Mouse (Mus musculus) liver, embryonic 14.5 days (tissue): Measurements from ENCODE around the gene Prtg. TPM values are rescaled to one million over a fixed set of nuclear protein-coding genes. Genes with fewer than 3 reads are reported as not detected.

ENCODE experiments used
- ATAC-seq: fragments of 200-750 bp; cut with Nextera tagmentation; 2 replicates; pipeline ENCODE4 v1.8.0; 2017; ENCODE audit warnings: moderate number of reproducible peaks, mild to moderate bottlenecking, moderate library complexity; ENCODE audit not compliant: insufficient read depth
- DNase-seq, 3 experiments: peaks; one replicate each; pipeline ENCODE4 v3.0.0-alpha.2; 2012 to 2013; ENCODE audit warnings: low read depth in 3 of 3, low spot score in 3 of 3
- H3K27ac ChIP-seq: fragments of 300-500 bp; sonication (generic); 2 replicates; pipeline ENCODE4 v1.5.1; 2014; ENCODE audit warnings: moderate library complexity, mild to moderate bottlenecking, control low read depth, inconsistent platforms
- H3K27me3 ChIP-seq: fragments of 300-500 bp; sonication (generic); 2 replicates; pipeline ENCODE4 v1.6.1; 2014; ENCODE audit warnings: mild to moderate bottlenecking, low read length, moderate library complexity; ENCODE audit not compliant: control insufficient read depth, insufficient read depth
- H3K36me3 ChIP-seq: fragments of 300-500 bp; sonication (generic); replicated peaks from 2 replicates; pipeline ENCODE4 v1.6.1; 2014; ENCODE audit warnings: low read depth; ENCODE audit not compliant: control insufficient read depth, insufficient read depth
- H3K4me1 ChIP-seq, 2 experiments: fragments of 200-500 bp in 1 of 2; fragments of 300-500 bp in 1 of 2; sonication (generic) in 1 of 2; replicated peaks; 2 replicates each; pipeline ENCODE4 v1.6.1; 2012 to 2014; ENCODE audit warnings: antibody characterized with exemption in 1 of 2, inconsistent platforms in 1 of 2, low read length in 1 of 2; ENCODE audit not compliant: control insufficient read depth in 2 of 2, insufficient read depth in 2 of 2
- H3K4me2 ChIP-seq: fragments of 300-500 bp; sonication (generic); 2 replicates; pipeline ENCODE4 v1.6.1; 2014; ENCODE audit warnings: low read depth, mild to moderate bottlenecking, control low read depth, moderate library complexity
- H3K4me3 ChIP-seq, 2 experiments: fragments of 200-500 bp in 1 of 2; fragments of 300-500 bp in 1 of 2; sonication (generic) in 1 of 2; 2 replicates each; pipeline ENCODE4 v1.5.1; 2012 to 2014; ENCODE audit warnings: low read depth in 2 of 2, low read length in 2 of 2, mild to moderate bottlenecking in 2 of 2, control low read depth in 1 of 2, inconsistent platforms in 1 of 2, moderate library complexity in 1 of 2; ENCODE audit not compliant: insufficient read depth in 1 of 2
- H3K9ac ChIP-seq: fragments of 300-500 bp; sonication (generic); replicated peaks from 2 replicates; pipeline ENCODE4 v1.6.1; 2014; ENCODE audit warnings: mild to moderate bottlenecking, control low read depth, moderate library complexity
- H3K9me3 ChIP-seq: fragments of 300-500 bp; sonication (generic); 2 replicates; pipeline ENCODE4 v1.6.1; 2016; ENCODE audit warnings: low read length, mixed read lengths; ENCODE audit not compliant: control insufficient read depth
- CTCF ChIP-seq: IDR thresholded peaks from 2 replicates; pipeline ENCODE4 v1.5.1; 2016; ENCODE audit warnings: antibody characterized with exemption, low read depth, control low read depth
- EP300 ChIP-seq: IDR thresholded peaks from 2 replicates; pipeline ENCODE4 v1.6.1; 2016; ENCODE audit warnings: antibody characterized with exemption, low read depth
- WGBS: fragments of 180-500 bp; shearing (Covaris S2); extraction: QIAGEN DNeasy Blood & Tissue Kit; methylation state at CpG from one replicate; pipeline ENCODE4 v1.1.7; 2014; ENCODE audit not compliant: insufficient replicate concordance; 5-methylcytosine and 5-hydroxymethylcytosine counted together
- polyA plus RNA-seq, 2 experiments: library from polyadenylated mRNA; depleted of rRNA in 1 of 2; stranded (reverse) in 1 of 2; unstranded in 1 of 2; fragments of >200 nt; fragmentation: Nextera tagmentation in 1 of 2; extraction: Ambion mirVana in 1 of 2; gene quantifications; 2 replicates each; pipeline versions ENCODE4 v1.2.1 to v1.2.3; 2012 to 2014

Gene Prtg
- polyA plus RNA-seq, 2 experiments: 0.03 TPM

DNA sequence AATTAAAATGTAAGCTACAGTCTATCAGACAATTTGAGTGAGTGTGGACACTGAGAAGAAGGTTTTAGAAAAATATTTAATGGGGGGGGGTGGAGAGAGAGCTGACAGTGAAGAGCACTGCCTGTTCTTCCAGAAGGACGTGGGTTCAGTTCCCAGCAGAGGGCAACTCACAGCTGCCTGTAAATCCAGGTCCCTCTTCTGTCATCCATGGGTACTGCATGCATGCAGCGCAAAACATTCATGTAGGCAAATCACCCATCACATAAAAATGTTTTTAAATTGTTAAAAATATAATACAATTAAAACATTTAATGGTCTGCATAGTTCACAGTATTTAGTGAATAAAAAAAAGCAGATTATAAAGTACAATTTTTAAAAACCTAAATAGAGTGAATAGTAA lies 69.2 kb downstream of the Prtg start:
- H3K36me3 ChIP-seq: no peaks in the 10 kb centered on the region
- peaks cover 0 to 9% of the 10 kb centered on the region in 2 experiments; a peak in 2 of 4 replicates for H3K4me1 ChIP-seq
- H3K27me3 ChIP-seq: no peaks in the 10 kb centered on the region
- ATAC-seq: no peak
- 57% methylated on average over 2 of the region's 2 CpGs for WGBS
- DNase-seq: no peak
- no peaks in the 10 kb centered on the region for H3K9me3 ChIP-seq
- no peak overlapping the region for H3K27ac ChIP-seq
- TF ChIP-seq CTCF (no peak), EP300 (no peak)
- H3K4me2 ChIP-seq: no peak overlapping the region
- no peak overlapping the region for H3K4me3 ChIP-seq
- H3K9ac ChIP-seq: no peak overlapping the region

DNA sequence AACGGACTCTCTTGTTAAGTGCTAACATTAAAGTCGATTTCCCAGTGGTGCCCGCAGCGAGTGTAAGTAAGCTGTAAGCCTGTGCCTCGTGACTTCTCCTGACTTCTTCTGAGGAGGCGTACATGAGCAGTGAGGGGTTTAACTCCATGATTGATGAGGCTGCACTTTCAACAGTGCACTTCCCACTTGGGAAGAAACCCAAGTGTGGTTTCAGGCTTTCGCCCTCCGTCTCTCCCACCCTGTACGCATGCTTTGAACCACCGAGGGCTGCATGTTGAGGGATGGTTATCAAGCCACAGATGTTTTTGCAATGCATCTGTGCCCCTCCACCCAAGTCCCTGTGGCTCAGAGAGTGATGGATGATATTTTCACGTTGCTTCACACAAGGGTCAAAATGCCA lies 71.2 kb downstream of the Prtg start:
- no peaks in the 10 kb centered on the region for H3K27me3 ChIP-seq
- WGBS: 31% methylated on average over 11 of the region's 11 CpGs
- H3K4me3 ChIP-seq: no peak overlapping the region
- DNase-seq (no peak), ATAC-seq (no peak)
- no peaks in the 10 kb centered on the region for H3K9me3 ChIP-seq
- H3K27ac ChIP-seq: no peak overlapping the region
- H3K4me2 ChIP-seq: no peak overlapping the region
- H3K9ac ChIP-seq: no peak overlapping the region
- peaks cover 0 to 9% of the 10 kb centered on the region in 2 experiments; a peak in 2 of 4 replicates for H3K4me1 ChIP-seq
- TF ChIP-seq EP300: no peak
- no peak for TF ChIP-seq CTCF
- no peaks in the 10 kb centered on the region for H3K36me3 ChIP-seq

DNA sequence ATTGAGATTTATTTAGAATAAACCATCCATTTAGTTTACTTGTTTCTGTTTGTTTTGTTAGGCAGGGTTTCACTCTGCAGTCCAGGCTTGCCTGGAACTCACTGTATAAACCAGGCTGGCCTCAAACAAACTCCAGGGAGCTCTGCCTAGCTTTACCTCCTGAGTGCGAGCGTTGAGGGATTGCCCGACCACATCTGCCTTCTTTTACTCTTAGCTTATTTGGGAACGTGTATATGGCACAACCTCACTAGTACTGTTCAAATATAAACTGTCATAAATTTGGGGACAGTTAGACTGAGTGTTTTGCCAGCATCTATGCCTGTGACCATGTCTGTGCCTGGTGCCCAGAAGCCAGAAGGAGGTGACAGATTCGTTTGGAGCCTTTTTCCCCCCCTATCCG lies 72.0 kb downstream of the Prtg start:
- ATAC-seq: no peak
- H3K4me3 ChIP-seq: no peak overlapping the region
- no peak for TF ChIP-seq CTCF
- no peak for TF ChIP-seq EP300
- H3K36me3 ChIP-seq: no peaks in the 10 kb centered on the region
- no peaks in the 10 kb centered on the region for H3K9me3 ChIP-seq
- peaks cover 0 to 9% of the 10 kb centered on the region in 2 experiments; a peak in 2 of 4 replicates for H3K4me1 ChIP-seq
- 49% methylated on average over 6 of the region's 6 CpGs for WGBS
- H3K27me3 ChIP-seq: no peaks in the 10 kb centered on the region
- no peak for DNase-seq
- no peak overlapping the region for H3K4me2 ChIP-seq
- H3K9ac ChIP-seq: no peak overlapping the region
- H3K27ac ChIP-seq: no peak overlapping the region

GRCm38 (mm10) chr9:72879601-72880000 lies 72.9 kb downstream of the Prtg start:
- no peaks in the 10 kb centered on the region for H3K36me3 ChIP-seq
- no peak for TF ChIP-seq EP300
- TF ChIP-seq CTCF: no peak
- DNase-seq: no peak
- H3K27me3 ChIP-seq: no peaks in the 10 kb centered on the region
- H3K4me3 ChIP-seq: no peak overlapping the region
- no peak overlapping the region for H3K4me2 ChIP-seq
- H3K9me3 ChIP-seq: no peaks in the 10 kb centered on the region
- no peak for ATAC-seq
- peaks cover 0 to 9% of the 10 kb centered on the region in 2 experiments; a peak in 2 of 4 replicates for H3K4me1 ChIP-seq
- 70% methylated on average over 3 of the region's 3 CpGs for WGBS
- no peak overlapping the region for H3K27ac ChIP-seq
- no peak overlapping the region for H3K9ac ChIP-seq

- Histone ChIP-seq H3K4me1 (peaks cover 0 to 9% of the 10 kb centered on the region in 2 experiments; a peak in 2 of 4 replicates), H3K27me3 (no peaks in the 10 kb centered on the region), H3K4me2 (no peak overlapping the region), H3K36me3 (no peaks in the 10 kb centered on the region), H3K9ac (no peak overlapping the region), H3K27ac (no peak overlapping the region), H3K4me3 (no peak overlapping the region), H3K9me3 (no peaks in the 10 kb centered on the region)
- TF ChIP-seq EP300: no peak
- no peak for TF ChIP-seq CTCF
- DNase-seq (no peak), ATAC-seq (no peak)
- WGBS: 48% methylated on average over 16 of the region's 16 CpGs
Observed at GRCm38 (mm10) chr9:72880225-72880960, 73.7 kb downstream of the Prtg start.
